Mouse (Mus musculus) limb, embryonic 14.5 days (tissue): ENCODE measurements around the gene Ciita. TPM values are rescaled to one million over a fixed set of nuclear protein-coding genes. Genes with fewer than 3 reads are reported as not detected.

Experiments used
- ATAC-seq: fragments of 200-750 bp; cut with Nextera tagmentation; 2 replicates; pipeline ENCODE4 v1.8.0; 2017; ENCODE audit warnings: low read depth, moderate number of reproducible peaks, moderate TSS enrichment; ENCODE audit not compliant: low FRiP score
- DNase-seq: peaks from one replicate; pipeline ENCODE4 v3.0.0-alpha.2; 2015; ENCODE audit warnings: low spot score
- H3K27ac ChIP-seq: fragments of 300-500 bp; sonication (generic); replicated peaks from 2 replicates; pipeline ENCODE4 v1.5.1; 2014; ENCODE audit warnings: low read depth, mild to moderate bottlenecking, low read length, moderate library complexity, mixed read lengths
- H3K27me3 ChIP-seq: fragments of 300-500 bp; sonication (generic); 2 replicates; pipeline ENCODE4 v1.6.1; 2014; ENCODE audit warnings: low read length, mixed read lengths; ENCODE audit not compliant: control insufficient read depth, insufficient read depth
- H3K36me3 ChIP-seq: fragments of 300-500 bp; sonication (generic); 2 replicates; pipeline ENCODE4 v1.6.1; 2014; ENCODE audit warnings: mild to moderate bottlenecking, low read length, moderate library complexity, mixed read lengths; ENCODE audit not compliant: control insufficient read depth, insufficient read depth
- H3K4me1 ChIP-seq: fragments of 300-500 bp; sonication (generic); 2 replicates; pipeline ENCODE4 v1.6.1; 2014; ENCODE audit warnings: antibody characterized with exemption, low read length, mixed read lengths; ENCODE audit not compliant: control insufficient read depth, insufficient read depth
- H3K4me2 ChIP-seq: fragments of 300-500 bp; sonication (generic); replicated peaks from 2 replicates; pipeline ENCODE4 v1.6.1; 2014; ENCODE audit warnings: low read depth, mild to moderate bottlenecking, low read length, moderate library complexity; ENCODE audit not compliant: severe bottlenecking
- H3K4me3 ChIP-seq: fragments of 300-500 bp; sonication (generic); replicated peaks from 2 replicates; pipeline ENCODE4 v1.5.1; 2014; ENCODE audit warnings: low read length
- H3K9ac ChIP-seq: fragments of 300-500 bp; sonication (generic); 2 replicates; pipeline ENCODE4 v1.6.1; 2014; ENCODE audit warnings: mild to moderate bottlenecking, low read depth, low read length, moderate library complexity; ENCODE audit not compliant: severe bottlenecking
- H3K9me3 ChIP-seq: fragments of 300-500 bp; sonication (generic); 2 replicates; pipeline ENCODE4 v1.6.1; 2016; ENCODE audit warnings: low read length; ENCODE audit not compliant: control insufficient read depth
- POLR2A ChIP-seq: fragments of 200-500 bp; IDR thresholded peaks from 2 replicates; pipeline ENCODE4 v1.8.0; 2012; ENCODE audit warnings: inconsistent platforms, mild to moderate bottlenecking, moderate library complexity, borderline replicate concordance; ENCODE audit not compliant: insufficient read depth, insufficient read length; ENCODE audit errors: extremely low read depth
- WGBS: fragments of 180-500 bp; shearing (Covaris S2); extraction: QIAGEN DNeasy Blood & Tissue Kit; methylation state at CpG from one replicate; pipeline ENCODE4 v1.1.7; 2014; 5-methylcytosine and 5-hydroxymethylcytosine counted together
- polyA plus RNA-seq, 2 experiments: library from polyadenylated mRNA; depleted of rRNA in 1 of 2; stranded (reverse) in 1 of 2; unstranded in 1 of 2; fragments of >200 nt; fragmentation: Nextera tagmentation in 1 of 2; extraction: Ambion mirVana in 1 of 2; gene quantifications; 2 replicates each; pipeline versions ENCODE4 v1.2.1 to v1.2.3; 2012 to 2014

Ciita gene
- polyA plus RNA-seq, 2 experiments: 0.10 to 0.44 TPM

- H3K4me3 ChIP-seq: no peak overlapping the region
Measured at GRCm38 (mm10) chr16:10523650-10524049, 43.8 kb downstream of the Ciita start.

GRCm38 (mm10) chr16:10524866-10525609 is 45.2 kb downstream of the Ciita start:
- no peak for ATAC-seq
- no peak overlapping the region for H3K27ac ChIP-seq
- no peak for DNase-seq
- no peak overlapping the region for H3K9ac ChIP-seq
- H3K4me3 ChIP-seq: no peak overlapping the region
- peaks cover 6% of the 10 kb centered on the region; the same call in 1 of the 2 replicates for H3K36me3 ChIP-seq
- WGBS: 75% methylated on average over 4 of the region's 4 CpGs
- no peaks in the 10 kb centered on the region for H3K9me3 ChIP-seq
- no peak for TF ChIP-seq POLR2A
- H3K4me1 ChIP-seq: no peaks in the 10 kb centered on the region
- H3K27me3 ChIP-seq: no peaks in the 10 kb centered on the region
- no peak overlapping the region for H3K4me2 ChIP-seq

More at GRCm38 (mm10) chr16:10523650-10524049, 43.8 kb downstream of the Ciita start:
- H3K9me3 ChIP-seq: no peaks in the 10 kb centered on the region
- WGBS: 86% methylated on average over 8 of the region's 8 CpGs
- ATAC-seq: no peak
- no peak overlapping the region for H3K4me2 ChIP-seq
- no peak overlapping the region for H3K9ac ChIP-seq
- H3K4me1 ChIP-seq: no peaks in the 10 kb centered on the region
- no peak for TF ChIP-seq POLR2A
- no peak for DNase-seq
- no peaks in the 10 kb centered on the region for H3K36me3 ChIP-seq
- H3K27ac ChIP-seq: no peak overlapping the region
- H3K27me3 ChIP-seq: no peaks in the 10 kb centered on the region

GRCm38 (mm10) chr16:10525610-10525980 is 45.7 kb downstream of the Ciita start:
- no peak for TF ChIP-seq POLR2A
- WGBS: 78% methylated on average over 2 of the region's 2 CpGs

GRCm38 (mm10) chr16:10527046-10527644 is 47.3 kb downstream of the Ciita start:
- no peak for TF ChIP-seq POLR2A
- H3K27ac ChIP-seq: no peak overlapping the region
- no peaks in the 10 kb centered on the region for H3K9me3 ChIP-seq
- no peak for ATAC-seq
- 75% methylated on average over 6 of the region's 6 CpGs for WGBS
- DNase-seq: no peak
- no peak overlapping the region for H3K4me2 ChIP-seq
- no peak overlapping the region for H3K9ac ChIP-seq
- no peaks in the 10 kb centered on the region for H3K4me1 ChIP-seq
- no peaks in the 10 kb centered on the region for H3K27me3 ChIP-seq
- no peak overlapping the region for H3K4me3 ChIP-seq
- peaks cover 22% of the 10 kb centered on the region for H3K36me3 ChIP-seq

More at GRCm38 (mm10) chr16:10525610-10525980, 45.7 kb downstream of the Ciita start:
- DNase-seq (no peak), ATAC-seq (no peak)
- H3K4me3 ChIP-seq: no peak overlapping the region
- H3K9ac ChIP-seq: no peak overlapping the region
- H3K27ac ChIP-seq: no peak overlapping the region
- H3K27me3 ChIP-seq: no peaks in the 10 kb centered on the region
- no peaks in the 10 kb centered on the region for H3K4me1 ChIP-seq
- no peaks in the 10 kb centered on the region for H3K9me3 ChIP-seq
- H3K4me2 ChIP-seq: no peak overlapping the region
- peaks cover 12% of the 10 kb centered on the region; the same call in 1 of the 2 replicates for H3K36me3 ChIP-seq

GRCm38 (mm10) chr16:10528382-10528781 is 48.5 kb downstream of the Ciita start:
- Histone ChIP-seq H3K4me2 (no peak overlapping the region), H3K27ac (no peak overlapping the region), H3K4me3 (no peak overlapping the region), H3K4me1 (no peaks in the 10 kb centered on the region), H3K27me3 (no peaks in the 10 kb centered on the region), H3K9ac (no peak overlapping the region), H3K9me3 (no peaks in the 10 kb centered on the region), H3K36me3 (peaks cover 28% of the 10 kb centered on the region)
- no peak for DNase-seq
- ATAC-seq: no peak
- 83% methylated on average over 3 of the region's 3 CpGs for WGBS
- no peak for TF ChIP-seq POLR2A
